Mouse (Mus musculus) embryonic facial prominence, embryonic 14.5 days (tissue): ENCODE measurements around the gene Kndc1. TPM values are rescaled to one million over a fixed set of nuclear protein-coding genes. Genes with fewer than 3 reads are reported as not detected.

Source experiments
- ATAC-seq: fragments of 200-750 bp; cut with Nextera tagmentation; 2 replicates; pipeline ENCODE4 v1.8.0; 2017; ENCODE audit warnings: low read depth, moderate number of reproducible peaks, moderate TSS enrichment
- DNase-seq: peaks from one replicate; pipeline ENCODE4 v3.0.0-alpha.2; 2015; ENCODE audit warnings: low spot score
- H3K27ac ChIP-seq: fragments of 300-500 bp; sonication (generic); replicated peaks from 2 replicates; pipeline ENCODE4 v1.5.1; 2014; ENCODE audit warnings: low read depth, mild to moderate bottlenecking, low read length, moderate library complexity
- H3K27me3 ChIP-seq: fragments of 300-500 bp; sonication (generic); replicated peaks from 2 replicates; pipeline ENCODE4 v1.6.1; 2014; ENCODE audit warnings: low read length; ENCODE audit not compliant: control insufficient read depth, insufficient read depth
- H3K36me3 ChIP-seq: fragments of 300-500 bp; sonication (generic); 2 replicates; pipeline ENCODE4 v1.6.1; 2014; ENCODE audit warnings: low read length, mixed read lengths; ENCODE audit not compliant: control insufficient read depth, insufficient read depth
- H3K4me1 ChIP-seq: fragments of 300-500 bp; sonication (generic); 2 replicates; pipeline ENCODE4 v1.6.1; 2014; ENCODE audit warnings: antibody characterized with exemption, low read length; ENCODE audit not compliant: control insufficient read depth, insufficient read depth
- H3K4me2 ChIP-seq: fragments of 300-500 bp; sonication (generic); 2 replicates; pipeline ENCODE4 v1.6.1; 2014; ENCODE audit warnings: low read depth, mild to moderate bottlenecking, low read length, moderate library complexity, mixed read lengths
- H3K4me3 ChIP-seq: fragments of 300-500 bp; sonication (generic); 2 replicates; pipeline ENCODE4 v1.5.1; 2014; ENCODE audit warnings: low read depth, mild to moderate bottlenecking, low read length
- H3K9ac ChIP-seq: fragments of 300-500 bp; sonication (generic); 2 replicates; pipeline ENCODE4 v1.6.1; 2014; ENCODE audit warnings: low read depth, mild to moderate bottlenecking, low read length, moderate library complexity, mixed read lengths
- H3K9me3 ChIP-seq: fragments of 300-500 bp; sonication (generic); 2 replicates; pipeline ENCODE4 v1.6.1; 2016; ENCODE audit warnings: low read length; ENCODE audit not compliant: control insufficient read depth
- WGBS: fragments of 180-500 bp; shearing (Covaris S2); extraction: QIAGEN DNeasy Blood & Tissue Kit; methylation state at CpG from one replicate; pipeline ENCODE4 v1.1.7; 2014; 5-methylcytosine and 5-hydroxymethylcytosine counted together
- polyA plus RNA-seq: library from polyadenylated mRNA; unstranded; fragments of >200 nt; fragmentation: Nextera tagmentation; extraction: Ambion mirVana; gene quantifications from 2 replicates; pipeline ENCODE4 v1.2.1, GENCODE M21; 2014

Gene Kndc1
- polyA plus RNA-seq, 1 experiment from 2014 or later, result 1.5 TPM

- H3K4me2 ChIP-seq, result no peak overlapping the region
- H3K4me3 ChIP-seq, result no peak overlapping the region
- 61% methylated on average over 5 of the region's 5 CpGs for WGBS
- peaks cover 21% of the 10 kb centered on the region for H3K27me3 ChIP-seq
- DNase-seq, result no peak
- H3K4me1 ChIP-seq, result no peaks in the 10 kb centered on the region
- no peak overlapping the region for H3K27ac ChIP-seq
- H3K36me3 ChIP-seq, result no peaks in the 10 kb centered on the region
- H3K9ac ChIP-seq, result no peak overlapping the region
- no peak for ATAC-seq
- H3K9me3 ChIP-seq, result no peaks in the 10 kb centered on the region
These were observed 43.3 kb downstream of the Kndc1 start for GRCm38 (mm10) chr7:139937810-139938209.

GRCm38 (mm10) chr7:139940476-139941209, 46.1 kb downstream of the Kndc1 start:
- peak; percentile 46; the same call in 1 of the 2 replicates for ATAC-seq
- Histone ChIP-seq H3K9ac (no peak overlapping the region), H3K36me3 (no peaks in the 10 kb centered on the region), H3K9me3 (no peaks in the 10 kb centered on the region), H3K4me2 (no peak overlapping the region), H3K27me3 (peaks cover 49% of the 10 kb centered on the region), H3K4me1 (no peaks in the 10 kb centered on the region), H3K27ac (no peak overlapping the region), H3K4me3 (no peak overlapping the region)
- peak; percentile 65 for DNase-seq
- 63% methylated on average over 16 of the region's 16 CpGs for WGBS

GRCm38 (mm10) chr7:139943674-139944281, 49.3 kb downstream of the Kndc1 start, which contains the start of gene Utf1:
Utf1 (plus strand) TSS chr7:139943789.
- H3K36me3 ChIP-seq, result no peaks in the 10 kb centered on the region
- peaks cover 72% of the 10 kb centered on the region for H3K27me3 ChIP-seq
- no peaks in the 10 kb centered on the region for H3K4me1 ChIP-seq
- H3K9me3 ChIP-seq, result no peaks in the 10 kb centered on the region
- ATAC-seq (peak; percentile 28; the same call in 1 of the 2 replicates), DNase-seq (peak; percentile 31)
- peak within 1 kb of the TSS; percentile 60 for H3K4me2 ChIP-seq
- H3K27ac ChIP-seq, result no peak within 1 kb of the TSS
- peak within 1 kb of the TSS; percentile 45 for H3K9ac ChIP-seq
- under 1% methylated on average over 26 of the region's 59 CpGs for WGBS
- peak within 1 kb of the TSS; percentile 41 for H3K4me3 ChIP-seq

- Histone ChIP-seq H3K4me2 (peak overlapping the region; percentile 60), H3K9me3 (no peaks in the 10 kb centered on the region), H3K9ac (peak overlapping the region; percentile 45), H3K4me3 (peak overlapping the region; percentile 41), H3K4me1 (no peaks in the 10 kb centered on the region), H3K27ac (no peak overlapping the region), H3K36me3 (no peaks in the 10 kb centered on the region), H3K27me3 (peaks cover 72% of the 10 kb centered on the region)
- 6% methylated on average over 42 of the region's 68 CpGs for WGBS
- DNase-seq (no peak), ATAC-seq (no peak)
These were observed 50.1 kb downstream of the Kndc1 start for GRCm38 (mm10) chr7:139944291-139945240.

GRCm38 (mm10) chr7:139945516-139945915, 51.0 kb downstream of the Kndc1 start:
- H3K9me3 ChIP-seq, result no peaks in the 10 kb centered on the region
- ATAC-seq, result no peak
- H3K4me3 ChIP-seq, result no peak overlapping the region
- H3K4me2 ChIP-seq, result no peak overlapping the region
- WGBS, result 13% methylated on average over 5 of the region's 5 CpGs
- no peak overlapping the region for H3K9ac ChIP-seq
- no peaks in the 10 kb centered on the region for H3K4me1 ChIP-seq
- DNase-seq, result no peak
- H3K36me3 ChIP-seq, result no peaks in the 10 kb centered on the region
- H3K27me3 ChIP-seq, result peaks cover 71% of the 10 kb centered on the region
- no peak overlapping the region for H3K27ac ChIP-seq

GRCm38 (mm10) chr7:139946032-139946431, 51.5 kb downstream of the Kndc1 start:
- Histone ChIP-seq H3K4me2 (no peak overlapping the region), H3K9ac (no peak overlapping the region), H3K27me3 (peaks cover 69% of the 10 kb centered on the region), H3K9me3 (no peaks in the 10 kb centered on the region), H3K36me3 (no peaks in the 10 kb centered on the region), H3K27ac (no peak overlapping the region), H3K4me3 (no peak overlapping the region), H3K4me1 (no peaks in the 10 kb centered on the region)
- 38% methylated on average over 5 of the region's 5 CpGs for WGBS
- ATAC-seq (no peak), DNase-seq (no peak)

GRCm38 (mm10) chr7:139949893-139950282, 55.4 kb downstream of the Kndc1 start:
- Histone ChIP-seq H3K9ac (peak overlapping the region; percentile 68), H3K4me1 (no peaks in the 10 kb centered on the region), H3K36me3 (no peaks in the 10 kb centered on the region), H3K9me3 (no peaks in the 10 kb centered on the region), H3K27ac (peak overlapping the region; percentile 56; the same call in 1 of the 2 replicates), H3K27me3 (peaks cover 30% of the 10 kb centered on the region), H3K4me3 (peak overlapping the region; percentile 55), H3K4me2 (peak overlapping the region; percentile 95)
- ATAC-seq (peak; percentile 87), DNase-seq (peak; percentile 85)
- WGBS, result under 1% methylated on average over 15 of the region's 15 CpGs

GRCm38 (mm10) chr7:139950283-139950971, 55.9 kb downstream of the Kndc1 start:
- no peaks in the 10 kb centered on the region for H3K4me1 ChIP-seq
- 1% methylated on average over 32 of the region's 33 CpGs for WGBS
- peak; percentile 69 for DNase-seq
- peak; percentile 82 for ATAC-seq
- H3K36me3 ChIP-seq, result no peaks in the 10 kb centered on the region
- no peaks in the 10 kb centered on the region for H3K9me3 ChIP-seq
- peak overlapping the region; percentile 68 for H3K9ac ChIP-seq
- peaks cover 25% of the 10 kb centered on the region for H3K27me3 ChIP-seq
- H3K4me2 ChIP-seq, result peak overlapping the region; percentile 95
- peak overlapping the region; percentile 56 for H3K27ac ChIP-seq
- peak overlapping the region; percentile 55 for H3K4me3 ChIP-seq
